Mouse (Mus musculus): ENCODE data around the gene Tmem268. TPM values are rescaled to one million over a fixed set of nuclear protein-coding genes. Genes with fewer than 3 reads are reported as not detected.
A peak's percentile ranks its signal among the peaks of the same experiment; 100 is the strongest.

Gene Tmem268
- polyA plus RNA-seq, 1 experiment from 2014 or later, result 7.5 TPM

- H3K9me3 ChIP-seq (replicated peaks; ENCODE audit: control insufficient read depth, low read length), result no peaks in the 10 kb centered on the region
- no peaks in the 10 kb centered on the region for H3K36me3 ChIP-seq (replicated peaks; ENCODE audit: control insufficient read depth, insufficient read depth, low read depth, low read length)
- DNase-seq (ENCODE audit: low spot score) (no peak), ATAC-seq (replicated peaks; ENCODE audit: insufficient number of reproducible peaks, low FRiP score, low TSS enrichment, low read depth) (no peak)
- H3K9ac ChIP-seq (replicated peaks; ENCODE audit: low read length), result no peak overlapping the region
- H3K27ac ChIP-seq (replicated peaks; ENCODE audit: low read depth, low read length), result no peak overlapping the region
- H3K4me1 ChIP-seq (ENCODE audit: control insufficient read depth, insufficient read depth, low read length), result no peaks in the 10 kb centered on the region
- no peaks in the 10 kb centered on the region for H3K27me3 ChIP-seq (ENCODE audit: control insufficient read depth, insufficient read depth, low read length)
- WGBS, result 87% methylated on average over 4 of the region's 4 CpGs
- H3K4me3 ChIP-seq (ENCODE audit: low read depth, low read length), result no peak overlapping the region
- H3K4me2 ChIP-seq (ENCODE audit: low read depth, low read length), result no peak overlapping the region
These were observed 21.0 kb upstream of the Tmem268 start for GRCm38 (mm10) chr4:63537602-63538001.

- ATAC-seq (replicated peaks; ENCODE audit: insufficient number of reproducible peaks, low FRiP score, low TSS enrichment, low read depth), result no peak
- Histone ChIP-seq H3K27ac (replicated peaks; ENCODE audit: low read depth, low read length) (no peak overlapping the region), H3K4me3 (ENCODE audit: low read depth, low read length) (no peak overlapping the region), H3K4me1 (ENCODE audit: control insufficient read depth, insufficient read depth, low read length) (no peaks in the 10 kb centered on the region), H3K9me3 (replicated peaks; ENCODE audit: control insufficient read depth, low read length) (no peaks in the 10 kb centered on the region), H3K27me3 (ENCODE audit: control insufficient read depth, insufficient read depth, low read length) (no peaks in the 10 kb centered on the region), H3K4me2 (ENCODE audit: low read depth, low read length) (no peak overlapping the region), H3K9ac (replicated peaks; ENCODE audit: low read length) (no peak overlapping the region), H3K36me3 (replicated peaks; ENCODE audit: control insufficient read depth, insufficient read depth, low read depth, low read length) (no peaks in the 10 kb centered on the region)
- DNase-seq (ENCODE audit: low spot score), result no peak
- WGBS, result 64% methylated on average over 2 of the region's 2 CpGs
These were observed 16.4 kb upstream of the Tmem268 start for GRCm38 (mm10) chr4:63542209-63542608.

DNA sequence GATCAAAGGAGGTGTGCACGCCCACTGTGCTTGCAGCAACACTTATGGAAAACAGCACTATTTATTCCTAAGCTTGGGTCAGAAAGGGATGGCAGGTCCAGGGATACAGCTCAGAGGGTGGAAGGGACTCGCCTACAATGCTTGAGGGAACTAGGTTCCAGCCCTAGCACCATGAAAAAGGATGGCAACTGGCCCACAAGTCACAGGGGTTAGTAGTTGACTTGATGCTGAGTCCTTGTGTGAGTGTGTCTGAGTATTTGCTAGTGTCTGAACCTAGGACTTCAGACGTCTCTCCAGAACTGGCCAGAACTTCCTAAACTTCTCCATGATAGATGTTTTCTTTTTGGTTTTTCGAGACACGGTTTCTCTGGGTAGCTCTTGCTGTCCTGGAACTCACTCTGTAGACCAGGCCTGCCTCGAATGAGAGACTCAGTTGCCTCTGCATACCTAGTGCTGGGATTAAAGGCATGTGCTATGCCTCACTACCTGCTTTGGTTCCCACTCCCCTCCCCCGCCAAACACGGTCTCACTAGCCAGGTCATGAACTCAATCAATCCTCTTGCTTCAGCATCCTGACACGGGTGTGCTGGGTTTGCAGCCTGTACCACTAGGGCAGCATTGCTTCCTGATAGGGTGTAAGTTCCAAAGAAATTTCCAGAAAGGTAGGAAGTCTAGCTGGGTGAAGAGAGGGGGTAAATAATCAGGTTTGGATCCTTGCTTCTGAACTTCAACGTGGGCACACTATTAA is 14.7 kb upstream of the Tmem268 start:
- no peaks in the 10 kb centered on the region for H3K9me3 ChIP-seq (replicated peaks; ENCODE audit: control insufficient read depth, low read length)
- DNase-seq (ENCODE audit: low spot score) (no peak), ATAC-seq (replicated peaks; ENCODE audit: insufficient number of reproducible peaks, low FRiP score, low TSS enrichment, low read depth) (peak; percentile 63)
- H3K36me3 ChIP-seq (replicated peaks; ENCODE audit: control insufficient read depth, insufficient read depth, low read depth, low read length), result peaks cover 1% of the 10 kb centered on the region
- no peaks in the 10 kb centered on the region for H3K27me3 ChIP-seq (ENCODE audit: control insufficient read depth, insufficient read depth, low read length)
- H3K4me3 ChIP-seq (ENCODE audit: low read depth, low read length), result peak overlapping the region; percentile 70; the same call in 1 of the 2 replicates
- 0 out of 2 replicates have a peak overlapping the region, but pooled peaks have one; percentile 7 for H3K4me2 ChIP-seq (ENCODE audit: low read depth, low read length)
- no peaks in the 10 kb centered on the region for H3K4me1 ChIP-seq (ENCODE audit: control insufficient read depth, insufficient read depth, low read length)
- WGBS, result 63% methylated on average over 10 of the region's 10 CpGs
- peak overlapping the region; percentile 33; the same call in 1 of the 2 replicates for H3K9ac ChIP-seq (replicated peaks; ENCODE audit: low read length)
- no peak overlapping the region for H3K27ac ChIP-seq (replicated peaks; ENCODE audit: low read depth, low read length)

GRCm38 (mm10) chr4:63544494-63545230 is 13.9 kb upstream of the Tmem268 start, which contains the start of gene Atp6v1g1:
Atp6v1g1 (plus strand) TSS chr4:63544772.
- DNase-seq (ENCODE audit: low spot score), result peak; percentile 96
- Histone ChIP-seq H3K9me3 (replicated peaks; ENCODE audit: control insufficient read depth, low read length) (no peaks in the 10 kb centered on the region), H3K27me3 (ENCODE audit: control insufficient read depth, insufficient read depth, low read length) (no peaks in the 10 kb centered on the region), H3K4me3 (ENCODE audit: low read depth, low read length) (peak within 1 kb of the TSS; percentile 70), H3K27ac (replicated peaks; ENCODE audit: low read depth, low read length) (peak within 1 kb of the TSS; percentile 66; the same call in 1 of the 2 replicates), H3K4me2 (ENCODE audit: low read depth, low read length) (peak within 1 kb of the TSS; percentile 56), H3K36me3 (replicated peaks; ENCODE audit: control insufficient read depth, insufficient read depth, low read depth, low read length) (peaks cover 3% of the 10 kb centered on the region), H3K9ac (replicated peaks; ENCODE audit: low read length) (peak within 1 kb of the TSS; percentile 87), H3K4me1 (ENCODE audit: control insufficient read depth, insufficient read depth, low read length) (no peaks in the 10 kb centered on the region)
- WGBS, result under 1% methylated on average over 50 of the region's 57 CpGs
- ATAC-seq (replicated peaks; ENCODE audit: insufficient number of reproducible peaks, low FRiP score, low TSS enrichment, low read depth), result peak; percentile 91

DNA sequence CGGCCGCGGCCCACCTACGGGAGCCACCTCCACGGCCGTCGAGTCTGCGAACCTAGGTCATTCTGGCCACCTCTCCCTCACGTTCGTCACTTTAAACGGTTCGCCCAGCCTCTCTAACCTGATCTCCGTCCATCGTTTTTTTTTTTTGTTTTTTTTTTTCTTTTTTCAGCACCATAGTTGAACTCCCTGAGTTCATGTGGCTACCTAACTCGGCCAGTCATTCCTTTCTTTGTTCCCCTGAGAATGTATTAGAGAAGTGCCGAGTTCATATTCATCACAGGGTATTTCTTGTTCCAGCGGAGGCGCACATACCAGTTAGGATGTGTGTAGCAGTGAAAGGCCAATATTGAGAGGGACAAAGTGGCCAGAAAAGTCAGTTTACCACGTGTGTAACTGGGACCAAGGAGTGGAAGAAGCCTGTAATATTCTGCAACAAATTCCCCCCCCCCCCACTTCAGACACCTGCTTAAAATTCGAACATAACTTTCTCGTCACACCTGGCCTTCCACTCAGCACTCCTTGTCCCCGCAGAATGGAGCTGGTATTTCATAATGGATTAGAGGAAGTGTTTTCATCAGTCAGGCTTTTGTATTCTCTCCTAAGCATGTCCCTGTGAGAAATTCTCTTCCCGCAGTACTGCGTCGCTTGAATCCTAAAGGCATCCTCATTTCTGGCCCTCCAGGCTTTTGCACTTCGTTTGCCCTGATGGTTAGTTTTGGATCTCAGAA is 13.2 kb upstream of the Tmem268 start:
- Histone ChIP-seq H3K4me1 (ENCODE audit: control insufficient read depth, insufficient read depth, low read length) (no peaks in the 10 kb centered on the region), H3K36me3 (replicated peaks; ENCODE audit: control insufficient read depth, insufficient read depth, low read depth, low read length) (peaks cover 3% of the 10 kb centered on the region), H3K4me3 (ENCODE audit: low read depth, low read length) (peak overlapping the region; percentile 70), H3K9me3 (replicated peaks; ENCODE audit: control insufficient read depth, low read length) (no peaks in the 10 kb centered on the region), H3K4me2 (ENCODE audit: low read depth, low read length) (peak overlapping the region; percentile 56), H3K27me3 (ENCODE audit: control insufficient read depth, insufficient read depth, low read length) (no peaks in the 10 kb centered on the region), H3K9ac (replicated peaks; ENCODE audit: low read length) (peak overlapping the region; percentile 87), H3K27ac (replicated peaks; ENCODE audit: low read depth, low read length) (no peak overlapping the region)
- no peak; the same call in none of the 2 replicates for ATAC-seq (replicated peaks; ENCODE audit: insufficient number of reproducible peaks, low FRiP score, low TSS enrichment, low read depth)
- 20% methylated on average over 26 of the region's 26 CpGs for WGBS
- DNase-seq (ENCODE audit: low spot score), result no peak

GRCm38 (mm10) chr4:63546441-63547055 is 12.0 kb upstream of the Tmem268 start:
- ATAC-seq (replicated peaks; ENCODE audit: insufficient number of reproducible peaks, low FRiP score, low TSS enrichment, low read depth) (no peak), DNase-seq (ENCODE audit: low spot score) (no peak)
- H3K36me3 ChIP-seq (replicated peaks; ENCODE audit: control insufficient read depth, insufficient read depth, low read depth, low read length), result peaks cover 3% of the 10 kb centered on the region
- H3K9me3 ChIP-seq (replicated peaks; ENCODE audit: control insufficient read depth, low read length), result no peaks in the 10 kb centered on the region
- no peak overlapping the region for H3K4me3 ChIP-seq (ENCODE audit: low read depth, low read length)
- WGBS, result 70% methylated on average over 6 of the region's 6 CpGs
- peak overlapping the region; percentile 56; the same call in 1 of the 2 replicates for H3K4me2 ChIP-seq (ENCODE audit: low read depth, low read length)
- H3K27ac ChIP-seq (replicated peaks; ENCODE audit: low read depth, low read length), result no peak overlapping the region
- no peaks in the 10 kb centered on the region for H3K27me3 ChIP-seq (ENCODE audit: control insufficient read depth, insufficient read depth, low read length)
- no peaks in the 10 kb centered on the region for H3K4me1 ChIP-seq (ENCODE audit: control insufficient read depth, insufficient read depth, low read length)
- H3K9ac ChIP-seq (replicated peaks; ENCODE audit: low read length), result no peak overlapping the region

GRCm38 (mm10) chr4:63547799-63548198 is 10.8 kb upstream of the Tmem268 start:
- DNase-seq (ENCODE audit: low spot score) (no peak), ATAC-seq (replicated peaks; ENCODE audit: insufficient number of reproducible peaks, low FRiP score, low TSS enrichment, low read depth) (no peak)
- H3K9ac ChIP-seq (replicated peaks; ENCODE audit: low read length), result no peak overlapping the region
- H3K9me3 ChIP-seq (replicated peaks; ENCODE audit: control insufficient read depth, low read length), result no peaks in the 10 kb centered on the region
- peaks cover 3% of the 10 kb centered on the region for H3K36me3 ChIP-seq (replicated peaks; ENCODE audit: control insufficient read depth, insufficient read depth, low read depth, low read length)
- whole genome bisulfite sequencing, result 90% methylated on average over 1 of the region's 1 CpGs
- no peak overlapping the region for H3K27ac ChIP-seq (replicated peaks; ENCODE audit: low read depth, low read length)
- no peak overlapping the region for H3K4me3 ChIP-seq (ENCODE audit: low read depth, low read length)
- H3K27me3 ChIP-seq (ENCODE audit: control insufficient read depth, insufficient read depth, low read length), result no peaks in the 10 kb centered on the region
- H3K4me1 ChIP-seq (ENCODE audit: control insufficient read depth, insufficient read depth, low read length), result no peaks in the 10 kb centered on the region
- no peak overlapping the region for H3K4me2 ChIP-seq (ENCODE audit: low read depth, low read length)
